Mouse (Mus musculus) cerebellum, adult 11-12 months (tissue): ENCODE results near the gene Tmem242.
"Not testable (repeated sequence)": the region's sequence is repeated elsewhere in the genome, so short reads cannot be mapped to it uniquely, and the experiment has no call there.

Experiments
- DNase-seq: peaks from one replicate; pipeline ENCODE4 v3.0.0; 2022

Tmem242 gene

GRCm38 (mm10) chr17:5440159-5440971 lies at the start of gene Tmem242:
Gene Tmem242 (minus strand): TSS chr17:5440259.
- peak; percentile 85 for DNase-seq

- no peak for DNase-seq
Measured at GRCm38 (mm10) chr17:5488156-5488555, 48.1 kb upstream of the Tmem242 start.

GRCm38 (mm10) chr17:5484663-5485062 lies 44.6 kb upstream of the Tmem242 start:
- DNase-seq = no peak

- DNase-seq = no peak
Measured at GRCm38 (mm10) chr17:5483456-5483855, 43.4 kb upstream of the Tmem242 start.

GRCm38 (mm10) chr17:5475960-5476725 lies 36.1 kb upstream of the Tmem242 start:
- DNase-seq = no peak

- no peak for DNase-seq
Measured at GRCm38 (mm10) chr17:5472268-5472667, 32.2 kb upstream of the Tmem242 start.

GRCm38 (mm10) chr17:5467177-5467576 lies 27.1 kb upstream of the Tmem242 start:
- DNase-seq = no peak

- no peak for DNase-seq
Measured at GRCm38 (mm10) chr17:5466736-5467135, 26.7 kb upstream of the Tmem242 start.

GRCm38 (mm10) chr17:5463912-5464311 lies 23.9 kb upstream of the Tmem242 start:
- no peak for DNase-seq

- DNase-seq = no peak
Measured at GRCm38 (mm10) chr17:5453657-5454056, 13.6 kb upstream of the Tmem242 start.

GRCm38 (mm10) chr17:5443751-5444150 lies 3.7 kb upstream of the Tmem242 start:
- no peak for DNase-seq

- DNase-seq = no peak
Measured at GRCm38 (mm10) chr17:5443260-5443659, 3.2 kb upstream of the Tmem242 start.

GRCm38 (mm10) chr17:5442403-5442802 lies 2.3 kb upstream of the Tmem242 start:
- DNase-seq = not testable (repeated sequence)

GRCm38 (mm10) chr17:5439831-5440158 lies 264 bp downstream of the Tmem242 start:
- no peak for DNase-seq

- DNase-seq = no peak
Measured at GRCm38 (mm10) chr17:5429772-5430133, 10.3 kb downstream of the Tmem242 start.

- DNase-seq = peak; percentile 85
Measured at GRCm38 (mm10) chr17:5429090-5429771, 10.8 kb downstream of the Tmem242 start.

GRCm38 (mm10) chr17:5425204-5425603 lies 14.9 kb downstream of the Tmem242 start:
- DNase-seq = no peak

- no peak for DNase-seq
Measured at GRCm38 (mm10) chr17:5424156-5424555, 15.9 kb downstream of the Tmem242 start.

- DNase-seq = no peak
Measured at GRCm38 (mm10) chr17:5421835-5422234, 18.2 kb downstream of the Tmem242 start.

- no peak for DNase-seq
Measured at GRCm38 (mm10) chr17:5419771-5420518, 20.1 kb downstream of the Tmem242 start.

- no peak for DNase-seq
Measured at GRCm38 (mm10) chr17:5419056-5419455, 21.0 kb downstream of the Tmem242 start.

- DNase-seq = no peak
Measured at GRCm38 (mm10) chr17:5418545-5418944, 21.5 kb downstream of the Tmem242 start, which contains the start of gene Ldhal6b. Gene Ldhal6b (minus strand): TSS chr17:5418767.

GRCm38 (mm10) chr17:5416518-5416917 lies 23.5 kb downstream of the Tmem242 start:
- DNase-seq = no peak
